Mouse (Mus musculus) gonadal fat pad, adult 2 months (tissue): ENCODE data around the gene Vmn1r14. TPM values are rescaled to one million over a fixed set of nuclear protein-coding genes. Genes with fewer than 3 reads are reported as not detected.
"Not testable (repeated sequence)": the region's sequence is repeated elsewhere in the genome, so short reads cannot be mapped to it uniquely, and the experiment has no call there.

Experiments used
- DNase-seq: peaks from one replicate; pipeline ENCODE4 v3.0.0-alpha.2; 2012; ENCODE audit warnings: low read depth
- polyA plus RNA-seq: library from polyadenylated mRNA; depleted of rRNA; stranded (reverse); fragments of >200 nt; gene quantifications from 2 replicates; pipeline ENCODE4 v1.2.3, GENCODE M21; 2012; rRNA removed

Vmn1r14 gene
- not detected in 2 replicates for polyA plus RNA-seq

GRCm38 (mm10) chr6:57231386-57231785 is at the start of gene Vmn1r14:
Gene Vmn1r14, plus strand, starts transcription at chr6:57231686.
- DNase-seq: no peak

DNA sequence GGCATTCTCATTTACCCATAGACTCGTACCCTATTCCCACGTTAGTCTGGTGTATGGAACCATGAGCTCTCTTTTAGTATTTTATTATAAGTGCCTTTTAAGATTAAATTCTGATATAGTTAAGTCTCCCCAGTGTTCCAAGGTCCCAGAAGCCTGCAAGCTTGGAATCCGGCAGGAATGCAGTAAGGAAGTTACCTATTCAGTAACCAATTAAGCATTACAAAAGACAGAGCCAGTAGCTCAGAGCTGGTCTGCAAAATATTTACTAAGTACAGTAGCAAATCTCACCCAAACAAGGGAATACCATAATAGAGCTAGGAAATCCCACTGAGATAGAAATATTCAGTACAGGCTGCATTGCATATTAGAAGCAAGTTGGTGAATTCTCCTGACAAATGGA is 41.5 kb upstream of the Vmn1r14 start:
- DNase-seq: not testable (repeated sequence)

DNA sequence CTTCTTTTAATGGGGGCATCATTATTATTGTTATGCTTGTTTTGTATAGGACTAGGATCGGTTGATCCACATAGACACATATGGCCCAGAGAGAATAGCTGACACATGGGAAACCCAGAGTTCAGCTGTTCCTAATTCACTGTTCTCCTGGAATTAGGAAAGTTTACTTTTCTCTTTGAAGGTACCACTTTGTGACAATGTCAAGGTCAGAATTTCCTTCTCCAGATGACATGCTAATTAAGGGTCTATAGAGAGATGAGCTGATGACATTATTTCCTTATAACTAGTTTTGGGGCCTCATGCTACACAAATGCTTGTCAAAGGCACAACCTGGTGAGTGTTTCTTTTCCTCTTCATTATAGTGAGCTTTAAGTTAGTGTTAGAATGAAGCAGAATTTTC is 28.5 kb upstream of the Vmn1r14 start, which contains the start of gene Vmn1r13:
Gene Vmn1r13 (plus strand): TSS at position 301 of the 400 bp plus-strand sequence.
- not testable (repeated sequence) for DNase-seq

- no peak for DNase-seq
Measured at GRCm38 (mm10) chr6:57257652-57258051, 26.2 kb downstream of the Vmn1r14 start, which contains the start of gene Vmn1r15. Gene Vmn1r15, plus strand, starts transcription at chr6:57257952.

- no peak for DNase-seq
Measured at GRCm38 (mm10) chr6:57260990-57261389, 29.5 kb downstream of the Vmn1r14 start.

- no peak for DNase-seq
Measured at GRCm38 (mm10) chr6:57271881-57272280, 40.4 kb downstream of the Vmn1r14 start.

DNA sequence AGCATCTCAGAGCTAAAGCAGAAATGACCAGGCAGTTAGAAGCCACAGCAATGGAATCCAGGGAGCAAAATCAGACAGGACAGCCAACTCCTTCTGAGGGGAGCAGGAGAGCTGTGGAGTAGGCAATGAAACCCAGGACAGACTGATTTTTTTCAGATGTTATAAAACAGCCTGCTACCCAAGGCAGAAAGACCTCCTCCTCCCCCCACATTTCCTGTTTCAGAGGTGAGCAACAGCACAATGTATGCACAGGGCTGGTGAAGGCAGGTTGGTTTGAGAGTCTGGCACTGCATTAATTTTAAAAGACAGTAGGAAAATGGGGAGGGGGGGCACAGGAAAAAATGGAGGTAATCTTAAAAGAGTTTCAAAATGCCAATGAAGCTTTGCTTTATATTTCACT is 41.0 kb downstream of the Vmn1r14 start:
- DNase-seq: no peak

DNA sequence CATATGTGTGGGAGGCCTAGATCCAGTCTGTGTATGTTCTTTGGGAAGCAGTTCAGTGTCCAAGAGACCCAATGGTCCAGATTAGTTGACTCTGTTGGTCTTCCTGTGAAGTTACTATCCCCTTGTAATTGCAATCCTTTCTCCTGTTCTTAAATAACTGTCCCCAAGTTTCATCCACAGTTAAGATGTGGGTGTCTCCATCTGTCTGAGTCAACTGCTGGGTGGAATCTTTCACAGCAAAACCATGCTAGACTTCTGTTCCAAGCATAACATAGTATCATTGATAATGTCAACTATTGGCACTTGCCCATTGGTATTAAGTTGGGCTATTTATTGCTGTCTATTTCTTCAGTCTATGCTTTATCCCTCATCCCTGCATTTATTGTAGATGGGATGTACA is 47.5 kb downstream of the Vmn1r14 start:
- DNase-seq: no peak

Other genes with a start within 250 kb of the Vmn1r14 start
- gene Vmn1r6, start 234.4 kb upstream of the Vmn1r14 start, polyA plus RNA-seq: not detected in 2 replicates
- not detected in 2 replicates for gene Vmn1r7, start 206.4 kb upstream of the Vmn1r14 start, polyA plus RNA-seq
- not detected in 2 replicates for gene Vmn1r8, start 199.4 kb upstream of the Vmn1r14 start, polyA plus RNA-seq
- not detected in 2 replicates for gene Vmn1r9, start 164.9 kb upstream of the Vmn1r14 start, polyA plus RNA-seq
- gene Vmn1r10, start 122.2 kb upstream of the Vmn1r14 start, polyA plus RNA-seq: not detected in 2 replicates
- not detected in 2 replicates for gene Vmn1r11, start 98.2 kb upstream of the Vmn1r14 start, polyA plus RNA-seq
- gene Vmn1r12, start 74.8 kb upstream of the Vmn1r14 start, polyA plus RNA-seq: not detected in 2 replicates
- gene Vmn1r13, start 28.4 kb upstream of the Vmn1r14 start, polyA plus RNA-seq: not detected in 2 replicates
- not detected in 2 replicates for gene Vmn1r15, start 26.3 kb downstream of the Vmn1r14 start, polyA plus RNA-seq
- not detected in 2 replicates for gene Vmn1r16, start 97.8 kb downstream of the Vmn1r14 start, polyA plus RNA-seq
- not detected in 2 replicates for gene Vmn1r17, start 132.0 kb downstream of the Vmn1r14 start, polyA plus RNA-seq
- not detected in 2 replicates for gene Vmn1r18, start 164.1 kb downstream of the Vmn1r14 start, polyA plus RNA-seq
- not detected in 2 replicates for gene Vmn1r19, start 172.1 kb downstream of the Vmn1r14 start, polyA plus RNA-seq
- gene Vmn1r20, start 197.2 kb downstream of the Vmn1r14 start, polyA plus RNA-seq: not detected in 2 replicates